Mouse (Mus musculus): ENCODE measurements at regions not wholly inside any gene's neighbourhood (a gene's known extent, or its start where the extent isn't known, plus 50 kb on each side); places are given as distances from the start of the nearest gene placed in this dataset.
"Not testable (repeated sequence)": the region's sequence is repeated elsewhere in the genome, so short reads cannot be mapped to it uniquely, and the experiment has no call there.

- Histone ChIP-seq H3K27ac (replicated peaks; ENCODE audit: low read depth, low read length) (peak overlapping the region; percentile 41), H3K4me3 (ENCODE audit: insufficient read depth, low read depth, low read length) (no peak overlapping the region), H3K4me1 (ENCODE audit: control insufficient read depth, insufficient read depth, insufficient read length, low read length) (peaks cover 11% of the 10 kb centered on the region)
These were observed 101.3 kb upstream of the Gm9887 start for GRCm38 (mm10) chr12:69473379-69474057.

- Histone ChIP-seq H3K27ac (replicated peaks; ENCODE audit: low read depth, low read length) (no peak overlapping the region), H3K4me1 (ENCODE audit: control insufficient read depth, insufficient read depth, insufficient read length, low read length) (peaks cover 11% of the 10 kb centered on the region), H3K4me3 (ENCODE audit: insufficient read depth, low read depth, low read length) (no peak overlapping the region)
These were observed 100.7 kb upstream of the Gm9887 start for GRCm38 (mm10) chr12:69472912-69473311.

GRCm38 (mm10) chr12:69471876-69472275, 99.6 kb upstream of the Gm9887 start:
- no peak overlapping the region for H3K27ac ChIP-seq (replicated peaks; ENCODE audit: low read depth, low read length)
- H3K4me1 ChIP-seq (ENCODE audit: control insufficient read depth, insufficient read depth, insufficient read length, low read length): peaks cover 8% of the 10 kb centered on the region
- H3K4me3 ChIP-seq (ENCODE audit: insufficient read depth, low read depth, low read length): no peak overlapping the region

- H3K4me1 ChIP-seq (ENCODE audit: control insufficient read depth, insufficient read depth, insufficient read length, low read length): no peaks in the 10 kb centered on the region
- no peak overlapping the region for H3K27ac ChIP-seq (replicated peaks; ENCODE audit: low read depth, low read length)
- no peak overlapping the region for H3K4me3 ChIP-seq (ENCODE audit: insufficient read depth, low read depth, low read length)
These were observed 96.7 kb upstream of the Gm9887 start for GRCm38 (mm10) chr12:69469004-69469403.

GRCm38 (mm10) chr12:69467363-69467762, 95.1 kb upstream of the Gm9887 start:
- H3K27ac ChIP-seq (replicated peaks; ENCODE audit: low read depth, low read length): no peak overlapping the region
- no peaks in the 10 kb centered on the region for H3K4me1 ChIP-seq (ENCODE audit: control insufficient read depth, insufficient read depth, insufficient read length, low read length)
- H3K4me3 ChIP-seq (ENCODE audit: insufficient read depth, low read depth, low read length): no peak overlapping the region

- no peak overlapping the region for H3K4me3 ChIP-seq (ENCODE audit: insufficient read depth, low read depth, low read length)
- H3K27ac ChIP-seq (replicated peaks; ENCODE audit: low read depth, low read length): no peak overlapping the region
- H3K4me1 ChIP-seq (ENCODE audit: control insufficient read depth, insufficient read depth, insufficient read length, low read length): no peaks in the 10 kb centered on the region; the same call in 1 of the 2 replicates
These were observed 92.6 kb upstream of the Gm9887 start for GRCm38 (mm10) chr12:69464906-69465305.

- not testable (repeated sequence) for H3K4me3 ChIP-seq (ENCODE audit: insufficient read depth, low read depth, low read length); H3K27ac ChIP-seq (replicated peaks; ENCODE audit: low read depth, low read length); H3K4me1 ChIP-seq (ENCODE audit: control insufficient read depth, insufficient read depth, insufficient read length, low read length)
These were observed 91.1 kb upstream of the Gm9887 start for GRCm38 (mm10) chr12:69463327-69463726.

- peak overlapping the region; percentile 60 for H3K27ac ChIP-seq (replicated peaks; ENCODE audit: low read depth, low read length)
- H3K4me3 ChIP-seq (ENCODE audit: insufficient read depth, low read depth, low read length): peak overlapping the region; percentile 60
- peaks cover 13% of the 10 kb centered on the region for H3K4me1 ChIP-seq (ENCODE audit: control insufficient read depth, insufficient read depth, insufficient read length, low read length)
These were observed 89.9 kb upstream of the Gm9887 start for GRCm38 (mm10) chr12:69461888-69462840.

GRCm38 (mm10) chr12:69460552-69461079, 88.4 kb upstream of the Gm9887 start:
- Histone ChIP-seq H3K27ac (replicated peaks; ENCODE audit: low read depth, low read length) (no peak overlapping the region), H3K4me1 (ENCODE audit: control insufficient read depth, insufficient read depth, insufficient read length, low read length) (peaks cover 18% of the 10 kb centered on the region), H3K4me3 (ENCODE audit: insufficient read depth, low read depth, low read length) (no peak overlapping the region)

- H3K4me1 ChIP-seq (ENCODE audit: control insufficient read depth, insufficient read depth, insufficient read length, low read length): peaks cover 18% of the 10 kb centered on the region
These were observed 86.0 kb upstream of the Gm9887 start for GRCm38 (mm10) chr12:69458170-69458841.

GRCm38 (mm10) chr12:69456746-69457145, 84.5 kb upstream of the Gm9887 start:
- no peak overlapping the region for H3K27ac ChIP-seq (replicated peaks; ENCODE audit: low read depth, low read length)

More at GRCm38 (mm10) chr12:69458170-69458841, 86.0 kb upstream of the Gm9887 start:
- peak overlapping the region; percentile 76 for H3K27ac ChIP-seq (replicated peaks; ENCODE audit: low read depth, low read length)
- H3K4me3 ChIP-seq (ENCODE audit: insufficient read depth, low read depth, low read length): no peak overlapping the region; the same call in 1 of the 2 replicates

GRCm38 (mm10) chr12:69456116-69456515, 83.9 kb upstream of the Gm9887 start:
- Histone ChIP-seq H3K4me3 (ENCODE audit: insufficient read depth, low read depth, low read length) (no peak overlapping the region), H3K4me1 (ENCODE audit: control insufficient read depth, insufficient read depth, insufficient read length, low read length) (peaks cover 19% of the 10 kb centered on the region), H3K27ac (replicated peaks; ENCODE audit: low read depth, low read length) (no peak overlapping the region)

More at GRCm38 (mm10) chr12:69456746-69457145, 84.5 kb upstream of the Gm9887 start:
- peaks cover 18% of the 10 kb centered on the region for H3K4me1 ChIP-seq (ENCODE audit: control insufficient read depth, insufficient read depth, insufficient read length, low read length)
- no peak overlapping the region for H3K4me3 ChIP-seq (ENCODE audit: insufficient read depth, low read depth, low read length)

GRCm38 (mm10) chr12:69455566-69455965, 83.3 kb upstream of the Gm9887 start:
- Histone ChIP-seq H3K27ac (replicated peaks; ENCODE audit: low read depth, low read length) (0 out of 2 replicates have a peak overlapping the region, but pooled peaks have one; percentile 8), H3K4me3 (ENCODE audit: insufficient read depth, low read depth, low read length) (no peak overlapping the region)

GRCm38 (mm10) chr12:69453544-69453943, 81.3 kb upstream of the Gm9887 start:
- Histone ChIP-seq H3K4me3 (ENCODE audit: insufficient read depth, low read depth, low read length) (no peak overlapping the region), H3K27ac (replicated peaks; ENCODE audit: low read depth, low read length) (no peak overlapping the region), H3K4me1 (ENCODE audit: control insufficient read depth, insufficient read depth, insufficient read length, low read length) (peaks cover 17% of the 10 kb centered on the region)

More at GRCm38 (mm10) chr12:69455566-69455965, 83.3 kb upstream of the Gm9887 start:
- H3K4me1 ChIP-seq (ENCODE audit: control insufficient read depth, insufficient read depth, insufficient read length, low read length): peaks cover 20% of the 10 kb centered on the region

GRCm38 (mm10) chr12:69452986-69453385, 80.7 kb upstream of the Gm9887 start:
- Histone ChIP-seq H3K4me1 (ENCODE audit: control insufficient read depth, insufficient read depth, insufficient read length, low read length) (peaks cover 12% of the 10 kb centered on the region), H3K4me3 (ENCODE audit: insufficient read depth, low read depth, low read length) (no peak overlapping the region), H3K27ac (replicated peaks; ENCODE audit: low read depth, low read length) (no peak overlapping the region)

All from brown adipose tissue, adult 24 weeks (tissue).